Mouse (Mus musculus) midbrain, embryonic 16.5 days (tissue): ENCODE measurements at regions not wholly inside any gene's neighbourhood (a gene's known extent, or its start where the extent isn't known, plus 50 kb on each side); places are given as distances from the start of the nearest gene placed in this dataset.

Source experiments
- ATAC-seq: fragments of 200-750 bp; cut with Nextera tagmentation; 2 replicates; pipeline ENCODE4 v1.8.0; 2017; ENCODE audit warnings: moderate TSS enrichment
- H3K27ac ChIP-seq: fragments of 300-500 bp; sonication (generic); 2 replicates; pipeline ENCODE4 v1.5.1; 2014; ENCODE audit warnings: mild to moderate bottlenecking, low read length, mixed read lengths
- H3K27me3 ChIP-seq: fragments of 300-500 bp; sonication (generic); 2 replicates; pipeline ENCODE4 v1.6.1; 2014; ENCODE audit warnings: low read depth, low read length, mixed read lengths; ENCODE audit not compliant: control insufficient read depth, insufficient read depth
- H3K36me3 ChIP-seq: fragments of 300-500 bp; sonication (generic); 2 replicates; pipeline ENCODE4 v1.6.1; 2014; ENCODE audit warnings: mild to moderate bottlenecking, low read length, moderate library complexity, mixed read lengths; ENCODE audit not compliant: control insufficient read depth, insufficient read depth
- H3K4me1 ChIP-seq: fragments of 300-500 bp; sonication (generic); 2 replicates; pipeline ENCODE4 v1.6.1; 2014; ENCODE audit warnings: mild to moderate bottlenecking, low read length, mixed read lengths; ENCODE audit not compliant: control insufficient read depth, insufficient read depth
- H3K4me2 ChIP-seq: fragments of 300-500 bp; sonication (generic); 2 replicates; pipeline ENCODE4 v1.6.1; 2014; ENCODE audit warnings: mild to moderate bottlenecking, low read length, mixed read lengths
- H3K4me3 ChIP-seq: fragments of 300-500 bp; sonication (generic); 2 replicates; pipeline ENCODE4 v1.5.1; 2014; ENCODE audit warnings: low read depth, mild to moderate bottlenecking, low read length, moderate library complexity, mixed read lengths
- H3K9ac ChIP-seq: fragments of 300-500 bp; sonication (generic); 2 replicates; pipeline ENCODE4 v1.6.1; 2014; ENCODE audit warnings: low read depth, low read length, mixed read lengths
- H3K9me3 ChIP-seq: fragments of 300-500 bp; sonication (generic); replicated peaks from 2 replicates; pipeline ENCODE4 v1.6.1; 2014; ENCODE audit warnings: mild to moderate bottlenecking, low read length, mixed read lengths; ENCODE audit not compliant: control insufficient read depth, poor library complexity, severe bottlenecking
- WGBS: fragments of 180-500 bp; shearing (Covaris S2); extraction: QIAGEN DNeasy Blood & Tissue Kit; methylation state at CpG from one replicate; pipeline ENCODE4 v1.1.7; 2014; 5-methylcytosine and 5-hydroxymethylcytosine counted together

DNA sequence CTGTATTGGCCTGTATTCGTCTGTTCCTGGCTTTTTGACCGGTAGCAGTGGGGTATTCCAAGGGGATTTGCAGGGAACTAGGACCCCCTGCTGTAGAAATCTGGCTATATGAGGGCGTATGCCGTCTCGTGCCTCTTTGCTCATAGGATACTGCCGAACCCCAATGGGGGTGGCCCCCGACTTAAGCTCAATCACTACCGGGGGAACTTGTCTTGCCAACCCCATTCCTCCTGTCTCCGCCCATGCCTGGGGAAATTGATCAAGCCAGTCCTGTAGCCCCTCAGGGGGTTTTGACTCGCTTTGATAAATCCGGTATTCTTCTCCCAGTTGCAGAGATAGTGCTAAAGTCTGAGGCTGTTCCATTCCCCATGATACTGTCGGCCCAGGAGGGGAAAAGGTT is 277.2 kb downstream of the Gm21863 start:
- Histone ChIP-seq H3K4me2 (no peak overlapping the region), H3K4me3 (no peak overlapping the region), H3K27ac (no peak overlapping the region), H3K9me3 (peaks cover 72% of the 10 kb centered on the region), H3K27me3 (no peaks in the 10 kb centered on the region), H3K9ac (no peak overlapping the region), H3K36me3 (peaks cover 6% of the 10 kb centered on the region; the same call in 1 of the 2 replicates), H3K4me1 (no peaks in the 10 kb centered on the region)
- ATAC-seq, result no peak
- 71% methylated on average over 12 of the region's 12 CpGs for WGBS

DNA sequence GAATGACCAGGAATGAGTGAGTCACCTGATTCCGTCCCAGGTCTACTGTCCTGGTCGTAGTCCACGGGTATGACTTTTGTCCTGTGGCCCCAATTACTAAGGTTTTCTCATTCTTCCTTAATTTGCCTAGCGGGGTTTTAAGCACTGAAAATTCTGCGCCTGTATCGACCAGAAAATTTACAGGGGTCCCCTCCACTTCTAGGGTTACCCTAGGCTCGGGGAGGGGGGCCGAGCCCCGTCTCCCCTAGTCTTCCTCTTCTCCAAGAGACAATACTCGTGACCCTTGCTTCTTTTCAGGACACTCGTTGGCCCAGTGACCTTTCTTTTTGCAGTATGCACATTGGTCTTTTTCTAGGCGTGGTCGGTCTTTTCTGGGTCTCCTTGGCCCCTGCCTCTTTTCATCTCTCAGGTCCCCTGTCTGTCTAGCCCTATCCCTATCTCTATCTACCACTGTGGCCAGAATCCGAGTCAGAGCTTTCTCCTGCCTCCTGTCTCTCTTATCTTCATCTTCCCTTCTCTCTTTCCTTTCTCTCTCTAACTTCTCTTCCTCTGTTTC is 277.8 kb downstream of the Gm21863 start:
- peaks cover 67% of the 10 kb centered on the region for H3K9me3 ChIP-seq
- H3K9ac ChIP-seq, result no peak overlapping the region
- no peaks in the 10 kb centered on the region for H3K4me1 ChIP-seq
- no peaks in the 10 kb centered on the region for H3K27me3 ChIP-seq
- ATAC-seq, result no peak
- H3K4me2 ChIP-seq, result no peak overlapping the region
- H3K4me3 ChIP-seq, result no peak overlapping the region
- peaks cover 6% of the 10 kb centered on the region; the same call in 1 of the 2 replicates for H3K36me3 ChIP-seq
- H3K27ac ChIP-seq, result no peak overlapping the region
- 68% methylated on average over 14 of the region's 14 CpGs for WGBS

DNA sequence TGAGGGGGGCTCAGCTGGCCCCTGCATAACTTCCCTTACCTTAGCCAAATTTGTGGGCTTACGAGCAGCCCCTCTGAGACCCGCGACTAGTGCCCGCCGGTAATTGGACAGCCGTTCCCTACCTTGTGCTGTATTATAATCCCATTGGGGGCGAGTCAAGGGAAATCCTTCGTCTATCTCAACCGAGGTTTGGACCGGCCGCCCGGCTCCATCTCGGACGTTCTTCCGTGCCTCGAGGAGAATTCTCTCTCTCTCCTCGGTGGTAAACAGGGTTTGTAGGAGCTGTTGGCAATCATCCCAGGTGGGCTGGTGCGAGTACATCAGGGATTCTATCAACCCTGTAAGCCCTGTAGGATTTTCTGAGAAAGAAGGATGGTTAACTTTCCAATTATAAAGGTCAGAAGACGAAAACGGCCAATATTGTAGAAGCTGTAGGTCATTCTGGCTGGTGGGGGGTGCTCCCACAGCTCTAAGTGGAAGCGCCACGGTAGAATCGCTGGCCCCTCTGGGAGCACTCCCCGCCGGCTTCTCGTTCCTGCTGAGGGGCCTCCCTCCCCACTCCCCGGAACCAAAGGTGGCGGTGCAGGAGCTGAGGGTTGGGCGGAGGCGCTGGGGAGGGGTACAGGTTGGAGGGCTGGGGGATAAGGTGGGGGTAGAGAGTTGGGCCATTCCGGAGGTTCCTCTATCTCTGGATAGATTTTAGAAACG is 278.6 kb downstream of the Gm21863 start:
- H3K9me3 ChIP-seq, result peaks cover 59% of the 10 kb centered on the region
- H3K27me3 ChIP-seq, result no peaks in the 10 kb centered on the region
- no peak overlapping the region for H3K4me2 ChIP-seq
- peaks cover 6% of the 10 kb centered on the region; the same call in 1 of the 2 replicates for H3K36me3 ChIP-seq
- H3K9ac ChIP-seq, result no peak overlapping the region
- no peak overlapping the region for H3K4me3 ChIP-seq
- no peaks in the 10 kb centered on the region for H3K4me1 ChIP-seq
- no peak overlapping the region for H3K27ac ChIP-seq
- 64% methylated on average over 32 of the region's 32 CpGs for WGBS
- peak; percentile 72 for ATAC-seq

DNA sequence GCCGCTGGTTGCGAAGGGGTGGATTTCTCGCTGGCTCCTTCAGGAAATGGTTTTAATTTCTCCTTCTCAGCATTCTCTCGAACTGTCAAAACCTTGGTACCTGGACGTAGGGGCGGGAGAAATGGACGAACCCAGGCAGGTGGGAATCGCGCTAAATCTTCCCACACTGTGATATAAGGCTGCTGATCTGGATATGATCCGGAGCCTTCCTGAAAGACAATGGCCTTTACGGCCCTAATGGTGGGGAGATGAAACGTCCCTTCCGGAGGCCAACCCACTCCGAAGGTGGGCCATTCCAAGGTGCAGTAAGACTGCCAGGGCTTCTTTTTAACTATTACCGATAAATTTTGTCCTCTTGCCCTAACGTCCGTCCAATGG is 279.1 kb downstream of the Gm21863 start:
- Histone ChIP-seq H3K9me3 (peaks cover 53% of the 10 kb centered on the region), H3K4me1 (no peaks in the 10 kb centered on the region), H3K4me3 (no peak overlapping the region), H3K27me3 (no peaks in the 10 kb centered on the region), H3K27ac (no peak overlapping the region), H3K4me2 (no peak overlapping the region), H3K36me3 (peaks cover 6% of the 10 kb centered on the region; the same call in 1 of the 2 replicates), H3K9ac (no peak overlapping the region)
- peak; percentile 33; the same call in 1 of the 2 replicates for ATAC-seq
- 67% methylated on average over 17 of the region's 17 CpGs for WGBS

DNA sequence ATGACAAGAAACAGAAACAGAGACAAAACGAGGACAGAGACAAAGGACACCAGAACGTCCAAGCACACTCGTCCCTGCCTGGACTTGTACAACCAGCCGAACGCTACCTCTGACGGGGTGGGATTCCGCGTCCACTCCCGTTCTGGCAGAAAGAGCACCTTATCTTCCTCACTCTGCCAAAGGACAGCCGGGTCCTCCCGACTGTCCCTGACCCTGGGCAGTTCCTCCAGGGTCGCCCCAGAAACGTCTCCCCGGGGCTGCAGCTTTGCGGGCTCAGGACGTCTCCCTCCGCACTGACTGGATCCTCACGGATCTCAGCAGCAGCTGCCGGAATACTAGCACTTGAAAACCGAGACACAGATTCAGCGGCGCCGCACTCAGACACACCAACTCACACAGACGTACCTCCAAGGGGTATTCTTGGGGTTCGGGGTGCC is 279.6 kb downstream of the Gm21863 start:
- Histone ChIP-seq H3K4me3 (no peak overlapping the region), H3K9ac (no peak overlapping the region), H3K9me3 (peaks cover 50% of the 10 kb centered on the region), H3K27ac (no peak overlapping the region), H3K27me3 (no peaks in the 10 kb centered on the region), H3K4me2 (no peak overlapping the region), H3K4me1 (no peaks in the 10 kb centered on the region), H3K36me3 (peaks cover 6% of the 10 kb centered on the region; the same call in 1 of the 2 replicates)
- WGBS, result 72% methylated on average over 25 of the region's 25 CpGs
- ATAC-seq, result peak; percentile 69
